24 mouse cellular contexts compared by ENCODE assay signal in genomic region chr7:45013366-45014095, GRCm38 (mm10). TPM values are rescaled to one million over a fixed set of nuclear protein-coding genes. Genes with fewer than 3 reads are reported as not detected.
DNase-seq lines count a peak whose midpoint lies in the region; ATAC-seq lines count a peak whose summit lies in the region.
"Had no signal": no experiment of that assay in that cellular context is flagged by ENCODE, and none has a peak within 500 bp of the region (broad histone marks: within the 10 kb centered on the region; RNA-seq: fewer than 3 reads in every experiment).

No protein-coding gene starts in this region.

- no peak overlapping the region for H3K4me2 ChIP-seq in forebrain, embryonic 15.5 days (replicated peaks)
- H3K4me2 ChIP-seq in hindbrain, embryonic 13.5 days, result no peak overlapping the region
- H3K4me2 ChIP-seq in hindbrain, embryonic 14.5 days (replicated peaks), result no peak overlapping the region
- H3K4me2 ChIP-seq in liver, embryonic 16.5 days (ENCODE audit: low read depth, low read length), result no peak overlapping the region

- no peak for ATAC-seq in forebrain, embryonic 15.5 days (replicated peaks)
- ATAC-seq in hindbrain, embryonic 13.5 days (ENCODE audit: low FRiP score), result no peak
- no peak for ATAC-seq in hindbrain, embryonic 14.5 days (ENCODE audit: low FRiP score)
- no peak for ATAC-seq in liver, embryonic 16.5 days (ENCODE audit: low read depth)
- ATAC-seq: forebrain, embryonic 16.5 days; hindbrain, postnatal 0 days; intestine, postnatal 0 days; midbrain, embryonic 15.5 days had no signal

- H3K27me3 ChIP-seq in forebrain, embryonic 10.5 days (ENCODE audit: poor library complexity, severe bottlenecking), result peaks cover 5% of the 10 kb centered on the region
- no peaks in the 10 kb centered on the region for H3K27me3 ChIP-seq in forebrain, embryonic 15.5 days
- H3K27me3 ChIP-seq in hindbrain, embryonic 13.5 days, result no peaks in the 10 kb centered on the region
- no peaks in the 10 kb centered on the region for H3K27me3 ChIP-seq in hindbrain, embryonic 14.5 days (ENCODE audit: control insufficient read depth, insufficient read depth, low read length)
- H3K27me3 ChIP-seq in limb, embryonic 10.5 days (ENCODE audit: low read depth, poor library complexity, severe bottlenecking), result no peaks in the 10 kb centered on the region
- no peaks in the 10 kb centered on the region; the same call in 1 of the 2 replicates for H3K27me3 ChIP-seq in liver, embryonic 16.5 days (ENCODE audit: control insufficient read depth, insufficient read depth, low read depth, low read length)
- H3K27me3 ChIP-seq: heart, embryonic 15.5 days; kidney, embryonic 15.5 days; limb, embryonic 15.5 days; midbrain, embryonic 15.5 days; neural tube, embryonic 12.5 days had no signal

- H3K9me3 ChIP-seq in forebrain, embryonic 10.5 days, result no peaks in the 10 kb centered on the region
- H3K9me3 ChIP-seq in forebrain, embryonic 15.5 days, result no peaks in the 10 kb centered on the region
- H3K9me3 ChIP-seq in hindbrain, embryonic 13.5 days, result no peaks in the 10 kb centered on the region
- no peaks in the 10 kb centered on the region for H3K9me3 ChIP-seq in hindbrain, embryonic 14.5 days (ENCODE audit: control insufficient read depth, low read length)
- no peaks in the 10 kb centered on the region for H3K9me3 ChIP-seq in limb, embryonic 10.5 days (replicated peaks)
- no peaks in the 10 kb centered on the region for H3K9me3 ChIP-seq in liver, embryonic 16.5 days (replicated peaks; ENCODE audit: control insufficient read depth, low read length)
- H3K9me3 ChIP-seq: heart, embryonic 15.5 days; kidney, embryonic 15.5 days; limb, embryonic 15.5 days; midbrain, embryonic 15.5 days; neural tube, embryonic 12.5 days had no signal

- no peak overlapping the region for H3K27ac ChIP-seq in forebrain, embryonic 10.5 days
- no peak overlapping the region for H3K27ac ChIP-seq in forebrain, embryonic 15.5 days (replicated peaks)
- no peak overlapping the region for H3K27ac ChIP-seq in hindbrain, embryonic 13.5 days
- no peak overlapping the region for H3K27ac ChIP-seq in hindbrain, embryonic 14.5 days
- H3K27ac ChIP-seq in limb, embryonic 10.5 days, result no peak overlapping the region
- H3K27ac ChIP-seq in liver, embryonic 16.5 days (ENCODE audit: low read length), result peak overlapping the region; percentile 14; the same call in 1 of the 2 replicates
- H3K27ac ChIP-seq: heart, embryonic 15.5 days; hindbrain, postnatal 0 days; kidney, embryonic 15.5 days; limb, embryonic 15.5 days; midbrain, embryonic 15.5 days; neural tube, embryonic 12.5 days had no signal

- peaks cover 55% of the 10 kb centered on the region for H3K36me3 ChIP-seq in forebrain, embryonic 10.5 days (replicated peaks)
- peaks cover 45% of the 10 kb centered on the region for H3K36me3 ChIP-seq in forebrain, embryonic 15.5 days
- peaks cover 53% of the 10 kb centered on the region for H3K36me3 ChIP-seq in hindbrain, embryonic 13.5 days
- H3K36me3 ChIP-seq in hindbrain, embryonic 14.5 days (replicated peaks; ENCODE audit: control insufficient read depth, insufficient read depth), result peaks cover 52% of the 10 kb centered on the region
- H3K36me3 ChIP-seq in limb, embryonic 10.5 days, result peaks cover 56% of the 10 kb centered on the region
- H3K36me3 ChIP-seq in liver, embryonic 16.5 days (ENCODE audit: control insufficient read depth, insufficient read depth), result peaks cover 21% of the 10 kb centered on the region

- no peak overlapping the region for H3K9ac ChIP-seq in forebrain, embryonic 15.5 days (replicated peaks)
- H3K9ac ChIP-seq in hindbrain, embryonic 13.5 days, result 0 out of 2 replicates have a peak overlapping the region, but pooled peaks have one; percentile 3
- H3K9ac ChIP-seq in hindbrain, embryonic 14.5 days, result no peak overlapping the region
- H3K9ac ChIP-seq in liver, embryonic 16.5 days (ENCODE audit: low read depth, low read length), result 0 out of 2 replicates have a peak overlapping the region, but pooled peaks have one; percentile 18
- H3K9ac ChIP-seq: limb, embryonic 15.5 days had no signal

- H3K4me1 ChIP-seq in forebrain, embryonic 10.5 days, result peaks cover 33% of the 10 kb centered on the region
- H3K4me1 ChIP-seq in forebrain, embryonic 15.5 days, result peaks cover 37% of the 10 kb centered on the region
- H3K4me1 ChIP-seq in hindbrain, embryonic 13.5 days (replicated peaks), result peaks cover 42% of the 10 kb centered on the region
- H3K4me1 ChIP-seq in hindbrain, embryonic 14.5 days (replicated peaks; ENCODE audit: control insufficient read depth, insufficient read depth, low read length), result peaks cover 21% of the 10 kb centered on the region
- peaks cover 32% of the 10 kb centered on the region for H3K4me1 ChIP-seq in limb, embryonic 10.5 days
- peaks cover 42% of the 10 kb centered on the region for H3K4me1 ChIP-seq in liver, embryonic 16.5 days (ENCODE audit: control insufficient read depth, low read depth, low read length)

- 94% methylated on average over 16 of the region's 16 CpGs for WGBS in forebrain, embryonic 10.5 days
- 95% methylated on average over 16 of the region's 16 CpGs for WGBS in forebrain, embryonic 15.5 days
- 95% methylated on average over 16 of the region's 16 CpGs for WGBS in hindbrain, embryonic 13.5 days
- WGBS in hindbrain, embryonic 14.5 days, result 95% methylated on average over 16 of the region's 16 CpGs
- 97% methylated on average over 16 of the region's 16 CpGs for WGBS in limb, embryonic 10.5 days
- 89% methylated on average over 16 of the region's 16 CpGs for WGBS in liver, embryonic 16.5 days (ENCODE audit: insufficient replicate concordance)

- peak overlapping the region; percentile 89; the same call in 1 of the 2 replicates for H3K4me3 ChIP-seq in forebrain, embryonic 10.5 days
- no peak overlapping the region for H3K4me3 ChIP-seq in forebrain, embryonic 15.5 days
- no peak overlapping the region; the same call in 1 of the 2 replicates for H3K4me3 ChIP-seq in hindbrain, embryonic 13.5 days
- H3K4me3 ChIP-seq in hindbrain, embryonic 14.5 days (replicated peaks; ENCODE audit: low read length), result no peak overlapping the region
- H3K4me3 ChIP-seq in limb, embryonic 10.5 days, result 0 out of 2 replicates have a peak overlapping the region, but pooled peaks have one; percentile 15
- H3K4me3 ChIP-seq in liver, embryonic 16.5 days (ENCODE audit: low read depth, low read length), result no peak overlapping the region
- H3K4me3 ChIP-seq: midbrain, embryonic 15.5 days; neural tube, embryonic 12.5 days had no signal

- DNase-seq in forebrain, embryonic 10.5 days (ENCODE audit: extremely low spot score, low spot score), result no peak
- DNase-seq in hindbrain, embryonic 14.5 days (ENCODE audit: low spot score), result no peak
- DNase-seq in limb, embryonic 10.5 days (ENCODE audit: low spot score), result no peak
- no peak for DNase-seq in kidney, adult 8-10 months
- no peak for DNase-seq in urinary bladder, postnatal 36 days (ENCODE audit: low spot score in 2 of 2)
- DNase-seq: gastrocnemius, postnatal 14 days; heart, adult 18-20 months; heart, postnatal 36 days; kidney, postnatal 4 days; lung, postnatal 4 days; right cerebral cortex, postnatal 14 days; spleen, adult 18-20 months; thymus, postnatal 25 days had no signal

RNA-seq across cellular contexts. Expression of gene Scaf1, which starts 2.6 kb away (rescaled TPM):
- 39.9 and 41.0 TPM in 2 replicates for polyA plus RNA-seq in forebrain, embryonic 10.5 days (2016; fragmentation: Nextera tagmentation; extraction: Ambion mirVana)
- polyA plus RNA-seq in forebrain, embryonic 15.5 days (2015; fragmentation: Nextera tagmentation; extraction: Ambion mirVana), result 42.8 and 47.1 TPM in 2 replicates
- 42.4 and 45.2 TPM in 2 replicates for polyA plus RNA-seq in hindbrain, embryonic 13.5 days (2015; fragmentation: Nextera tagmentation; extraction: Ambion mirVana)
- polyA plus RNA-seq in hindbrain, embryonic 14.5 days (2014; fragmentation: Nextera tagmentation; extraction: Ambion mirVana), result 59.7 and 61.9 TPM in 2 replicates
- 47.8 and 50.6 TPM in 2 replicates for polyA plus RNA-seq in limb, embryonic 10.5 days (2016; fragmentation: Nextera tagmentation; extraction: Ambion mirVana)
- 9.8 and 9.9 TPM in 2 replicates for polyA plus RNA-seq in liver, embryonic 16.5 days (2015; fragmentation: Nextera tagmentation; extraction: Ambion mirVana)

RNA-seq across cellular contexts. Expression of gene Rras, which starts 4.2 kb away (rescaled TPM):
- 15.0 and 16.8 TPM in 2 replicates for polyA plus RNA-seq in forebrain, embryonic 10.5 days (2016; fragmentation: Nextera tagmentation; extraction: Ambion mirVana)
- polyA plus RNA-seq in forebrain, embryonic 15.5 days (2015; fragmentation: Nextera tagmentation; extraction: Ambion mirVana), result 10.4 and 11.5 TPM in 2 replicates
- 11.5 and 15.4 TPM in 2 replicates for polyA plus RNA-seq in hindbrain, embryonic 13.5 days (2015; fragmentation: Nextera tagmentation; extraction: Ambion mirVana)
- polyA plus RNA-seq in hindbrain, embryonic 14.5 days (2014; fragmentation: Nextera tagmentation; extraction: Ambion mirVana), result 14.2 and 15.2 TPM in 2 replicates
- 15.6 and 18.3 TPM in 2 replicates for polyA plus RNA-seq in limb, embryonic 10.5 days (2016; fragmentation: Nextera tagmentation; extraction: Ambion mirVana)
- polyA plus RNA-seq in liver, embryonic 16.5 days (2015; fragmentation: Nextera tagmentation; extraction: Ambion mirVana), result 20.9 and 23.2 TPM in 2 replicates

RNA-seq across cellular contexts. Expression of gene Bcl2l12, which starts 15.0 kb away (rescaled TPM):
- 80.7 and 83.9 TPM in 2 replicates for polyA plus RNA-seq in forebrain, embryonic 10.5 days (2016; fragmentation: Nextera tagmentation; extraction: Ambion mirVana)
- polyA plus RNA-seq in forebrain, embryonic 15.5 days (2015; fragmentation: Nextera tagmentation; extraction: Ambion mirVana), result 19.2 and 21.8 TPM in 2 replicates
- 16.2 and 19.7 TPM in 2 replicates for polyA plus RNA-seq in hindbrain, embryonic 13.5 days (2015; fragmentation: Nextera tagmentation; extraction: Ambion mirVana)
- 9.2 and 12.6 TPM in 2 replicates for polyA plus RNA-seq in hindbrain, embryonic 14.5 days (2014; fragmentation: Nextera tagmentation; extraction: Ambion mirVana)
- polyA plus RNA-seq in limb, embryonic 10.5 days (2016; fragmentation: Nextera tagmentation; extraction: Ambion mirVana), result 89.7 and 92.2 TPM in 2 replicates
- polyA plus RNA-seq in liver, embryonic 16.5 days (2015; fragmentation: Nextera tagmentation; extraction: Ambion mirVana), result 11.0 and 12.2 TPM in 2 replicates

RNA-seq across cellular contexts. Expression of gene Irf3, which starts 16.1 kb away (rescaled TPM):
- polyA plus RNA-seq in forebrain, embryonic 10.5 days (2016; fragmentation: Nextera tagmentation; extraction: Ambion mirVana), result 70.5 and 76.0 TPM in 2 replicates
- 62.6 and 66.6 TPM in 2 replicates for polyA plus RNA-seq in forebrain, embryonic 15.5 days (2015; fragmentation: Nextera tagmentation; extraction: Ambion mirVana)
- polyA plus RNA-seq in hindbrain, embryonic 13.5 days (2015; fragmentation: Nextera tagmentation; extraction: Ambion mirVana), result 66.7 and 68.3 TPM in 2 replicates
- 52.1 and 56.9 TPM in 2 replicates for polyA plus RNA-seq in hindbrain, embryonic 14.5 days (2014; fragmentation: Nextera tagmentation; extraction: Ambion mirVana)
- 74.7 and 75.0 TPM in 2 replicates for polyA plus RNA-seq in limb, embryonic 10.5 days (2016; fragmentation: Nextera tagmentation; extraction: Ambion mirVana)
- polyA plus RNA-seq in liver, embryonic 16.5 days (2015; fragmentation: Nextera tagmentation; extraction: Ambion mirVana), result 39.8 and 43.2 TPM in 2 replicates

RNA-seq across cellular contexts. Expression of gene Prmt1, which starts 27.2 kb away (rescaled TPM):
- 909 and 984 TPM in 2 replicates for polyA plus RNA-seq in forebrain, embryonic 10.5 days (2016; fragmentation: Nextera tagmentation; extraction: Ambion mirVana)
- polyA plus RNA-seq in forebrain, embryonic 15.5 days (2015; fragmentation: Nextera tagmentation; extraction: Ambion mirVana), result 703 and 728 TPM in 2 replicates
- polyA plus RNA-seq in hindbrain, embryonic 13.5 days (2015; fragmentation: Nextera tagmentation; extraction: Ambion mirVana), result 681 and 687 TPM in 2 replicates
- 194 and 210 TPM in 2 replicates for polyA plus RNA-seq in hindbrain, embryonic 14.5 days (2014; fragmentation: Nextera tagmentation; extraction: Ambion mirVana)
- polyA plus RNA-seq in limb, embryonic 10.5 days (2016; fragmentation: Nextera tagmentation; extraction: Ambion mirVana), result 979 and 1,027 TPM in 2 replicates
- 95.6 and 98.6 TPM in 2 replicates for polyA plus RNA-seq in liver, embryonic 16.5 days (2015; fragmentation: Nextera tagmentation; extraction: Ambion mirVana)

Comparison
In these comparisons a context has a peak if more than half of its experiments do, and no peak if none do; other contexts are left out.
1. H3K4me3 ChIP-seq: peak in forebrain, embryonic 10.5 days (single experiment) and limb, embryonic 10.5 days (single experiment); none in forebrain, embryonic 15.5 days (single experiment), hindbrain, embryonic 13.5 days (single experiment), hindbrain, embryonic 14.5 days (single experiment) and liver, embryonic 16.5 days (single experiment).
2. H3K9ac ChIP-seq: peak in hindbrain, embryonic 13.5 days (single experiment) and liver, embryonic 16.5 days (single experiment); none in forebrain, embryonic 15.5 days (single experiment) and hindbrain, embryonic 14.5 days (single experiment).